ENCODE assay signal across 24 mouse cellular contexts in genomic region chr6:136113639-136114410, GRCm38 (mm10).
"Had no signal": no experiment of that assay in that cellular context is flagged by ENCODE, and none has a peak within 500 bp of the region (broad histone marks: within the 10 kb centered on the region; RNA-seq: fewer than 3 reads in every experiment).

No protein-coding gene starts in this region.

- H3K4me3 ChIP-seq: kidney, embryonic 15.5 days; limb, embryonic 10.5 days; limb, embryonic 13.5 days; liver, embryonic 12.5 days; liver, embryonic 15.5 days; lung, embryonic 15.5 days; megakaryocyte, embryonic 14.5 days; midbrain, embryonic 10.5 days; midbrain, embryonic 13.5 days; myocyte; neural tube, embryonic 12.5 days; neural tube, embryonic 15.5 days; stomach, embryonic 15.5 days had no signal

- DNase-seq: kidney, adult 2 months; kidney, postnatal 10 days; kidney, postnatal 36 days; liver; lung, adult 18-20 months; lung, postnatal 10 days; lung, postnatal 36 days; retina, postnatal 1 day; right cerebral cortex, postnatal 25 days; spleen, adult 18-20 months; thymus, postnatal 25 days had no signal

- H3K27ac ChIP-seq: kidney, embryonic 15.5 days; limb, embryonic 10.5 days; limb, embryonic 13.5 days; liver, embryonic 12.5 days; liver, embryonic 15.5 days; lung, embryonic 15.5 days; midbrain, embryonic 10.5 days; midbrain, embryonic 13.5 days; neural tube, embryonic 12.5 days; neural tube, embryonic 15.5 days; stomach, embryonic 15.5 days had no signal
